Mouse (Mus musculus) MN1 (cell line): ENCODE measurements around the gene Krtap1-3.

ENCODE experiments used
- DNase-seq: peaks from one replicate; pipeline ENCODE4 v3.0.0-alpha.2; 2016; ENCODE audit warnings: low spot score

Gene Krtap1-3

DNA sequence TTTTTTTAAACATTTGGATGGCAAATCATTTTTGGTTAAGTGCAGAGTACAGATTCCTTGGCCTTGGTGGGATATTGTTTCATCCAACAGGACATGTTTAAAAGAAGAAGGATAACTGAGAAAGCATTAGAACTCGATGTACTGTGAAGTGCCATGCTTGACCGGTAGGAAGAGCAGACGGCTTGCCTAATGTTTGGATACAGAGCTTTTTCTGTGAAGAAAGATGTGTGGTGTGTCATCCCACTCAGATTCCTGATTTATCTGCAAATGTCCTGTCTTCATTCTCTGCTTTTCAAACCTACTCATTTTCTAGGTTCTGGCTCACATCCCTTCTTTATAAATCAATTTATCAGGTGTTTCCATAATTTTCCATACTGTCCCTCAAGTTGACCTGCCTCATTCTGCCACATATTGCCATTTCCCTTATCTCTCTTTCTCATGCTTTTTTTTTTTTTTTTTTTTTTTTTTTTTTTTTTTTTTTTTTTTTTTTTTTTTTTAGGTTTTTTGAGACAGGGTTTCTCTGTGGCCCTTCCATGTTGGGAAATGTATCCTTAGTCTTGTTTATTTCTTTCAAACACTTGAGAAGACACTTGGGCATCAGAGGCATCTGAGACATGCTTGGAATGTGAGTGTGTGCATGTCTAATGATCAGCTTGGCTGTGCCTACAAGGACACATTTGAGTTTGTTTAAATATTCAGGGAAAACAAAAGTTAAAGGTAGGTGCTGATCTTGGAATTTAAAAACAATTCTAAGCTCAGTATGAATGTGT lies 33.0 kb downstream of the Krtap1-3 start:
- DNase-seq: no peak

DNA sequence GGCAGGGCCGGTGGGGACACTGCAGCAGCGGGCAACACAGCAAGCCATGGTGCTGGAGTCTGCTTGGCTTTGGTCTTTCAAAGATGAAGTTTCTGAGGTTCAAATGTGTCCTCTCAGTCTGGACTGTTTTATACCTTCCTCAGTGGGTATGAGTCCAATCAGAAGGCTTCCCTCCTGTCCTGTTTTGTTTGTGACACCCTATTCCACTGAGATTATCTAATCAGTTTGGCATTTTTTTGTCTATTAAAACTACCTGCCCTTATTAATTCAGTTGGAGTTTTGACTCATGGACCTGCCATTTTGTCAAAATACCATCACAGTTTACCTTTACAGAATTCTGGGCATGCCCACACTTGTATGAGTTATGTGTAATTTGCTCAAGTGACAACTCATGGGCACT lies 34.4 kb downstream of the Krtap1-3 start, which contains the start of gene Krtap3-2:
Gene Krtap3-2, minus strand, starts transcription at position 101 of the 400 bp plus-strand sequence.
- DNase-seq: no peak

DNA sequence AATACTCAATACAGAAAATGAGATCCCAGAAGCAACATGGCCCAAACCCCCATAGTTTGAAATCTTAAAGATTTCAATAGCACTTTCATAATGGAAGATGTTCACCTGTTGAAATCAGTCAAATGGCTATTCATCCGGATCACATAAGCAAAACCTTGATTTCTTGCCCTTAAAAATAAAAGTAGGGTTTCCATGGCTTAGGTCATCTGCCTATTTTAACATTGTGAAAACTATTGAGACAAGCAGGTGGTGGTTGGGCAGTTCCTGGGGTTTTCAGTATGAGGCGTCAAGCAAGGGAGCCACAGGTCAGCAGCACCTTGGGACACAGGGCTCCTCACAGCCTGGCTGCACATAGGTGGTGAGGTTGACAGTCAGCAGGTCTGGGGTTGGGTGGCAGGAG lies 34.9 kb downstream of the Krtap1-3 start:
- no peak for DNase-seq

DNA sequence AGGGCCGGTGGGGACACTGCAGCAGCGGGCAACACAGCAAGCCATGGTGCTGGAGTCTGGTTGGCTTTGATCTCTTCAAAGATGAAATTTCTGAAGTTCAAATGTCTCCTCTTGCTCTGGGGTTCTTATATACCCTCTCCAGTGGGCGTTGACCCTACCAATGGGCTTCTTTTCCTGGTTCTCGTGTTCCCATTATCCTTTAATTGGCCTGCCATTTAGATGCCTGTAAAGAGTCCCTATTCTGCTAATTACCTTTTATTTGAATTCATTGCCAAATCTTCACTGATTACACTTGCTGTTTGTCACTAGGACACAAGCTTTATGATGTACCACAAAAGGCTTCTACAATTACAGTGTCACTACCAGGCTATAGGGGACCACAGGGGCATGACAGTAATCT lies 40.4 kb downstream of the Krtap1-3 start, which contains the start of gene Krtap3-3:
Gene Krtap3-3, minus strand, starts transcription at position 101 of the 400 bp plus-strand sequence.
- no peak for DNase-seq

DNA sequence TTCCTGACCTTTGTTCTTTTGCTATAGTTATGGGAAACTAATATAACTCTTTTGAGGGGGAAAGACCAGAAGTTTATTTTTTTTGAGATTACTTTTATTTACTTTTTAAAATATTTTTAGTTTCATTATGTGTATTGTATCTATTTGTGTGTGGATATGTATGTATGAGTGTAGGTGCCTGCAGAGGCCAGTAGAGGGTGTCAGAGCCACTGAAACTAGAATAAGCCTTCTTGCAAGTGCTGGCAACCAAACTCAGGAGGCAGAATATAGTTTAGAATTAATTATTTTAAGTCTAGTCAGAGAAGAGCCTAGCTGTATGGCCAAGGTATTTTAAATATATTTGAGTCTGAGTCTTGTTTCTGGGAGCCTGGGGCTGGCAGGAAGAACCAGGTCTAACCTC lies 43.2 kb downstream of the Krtap1-3 start:
- DNase-seq: no peak
